Mouse (Mus musculus): ENCODE measurements around the gene Pigt. TPM values are rescaled to one million over a fixed set of nuclear protein-coding genes. Genes with fewer than 3 reads are reported as not detected.

Pigt gene
- total RNA-seq, 2 experiments from 2014 or later, result 31.4 to 32.6 TPM

DNA sequence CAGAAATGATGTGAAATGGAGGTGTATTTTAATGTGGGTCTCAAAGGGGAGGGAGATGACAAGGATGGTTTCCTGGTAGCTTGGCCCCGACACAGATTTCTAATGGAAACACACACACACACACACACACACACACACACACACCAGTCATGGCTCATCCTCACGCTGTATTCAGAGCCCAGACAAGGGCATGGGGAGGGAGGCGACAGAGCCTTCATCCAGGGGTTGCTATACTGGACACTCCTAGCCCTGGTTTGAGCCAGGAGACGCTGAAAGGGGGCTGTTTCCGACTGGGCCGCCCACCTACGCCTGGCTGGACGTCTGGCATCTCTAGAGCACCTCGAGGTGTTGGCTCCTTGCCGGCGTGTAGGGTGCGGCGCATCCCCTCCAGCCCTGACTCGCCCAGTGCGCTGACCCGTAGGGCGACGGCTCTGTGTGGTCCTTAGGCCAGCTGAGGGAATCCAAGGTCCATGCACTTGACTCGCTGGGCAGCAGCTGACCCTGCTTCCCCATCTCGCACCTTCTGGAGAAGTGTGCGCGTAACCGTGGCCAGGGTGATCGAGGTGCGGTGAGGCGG lies 11.6 kb upstream of the Pigt start, which contains the start of gene Dbndd2:
Gene Dbndd2, plus strand, starts transcription at position 426 of the 577 bp plus-strand sequence.
- DNase-seq (ENCODE audit: low spot score), result peak; percentile 31

DNA sequence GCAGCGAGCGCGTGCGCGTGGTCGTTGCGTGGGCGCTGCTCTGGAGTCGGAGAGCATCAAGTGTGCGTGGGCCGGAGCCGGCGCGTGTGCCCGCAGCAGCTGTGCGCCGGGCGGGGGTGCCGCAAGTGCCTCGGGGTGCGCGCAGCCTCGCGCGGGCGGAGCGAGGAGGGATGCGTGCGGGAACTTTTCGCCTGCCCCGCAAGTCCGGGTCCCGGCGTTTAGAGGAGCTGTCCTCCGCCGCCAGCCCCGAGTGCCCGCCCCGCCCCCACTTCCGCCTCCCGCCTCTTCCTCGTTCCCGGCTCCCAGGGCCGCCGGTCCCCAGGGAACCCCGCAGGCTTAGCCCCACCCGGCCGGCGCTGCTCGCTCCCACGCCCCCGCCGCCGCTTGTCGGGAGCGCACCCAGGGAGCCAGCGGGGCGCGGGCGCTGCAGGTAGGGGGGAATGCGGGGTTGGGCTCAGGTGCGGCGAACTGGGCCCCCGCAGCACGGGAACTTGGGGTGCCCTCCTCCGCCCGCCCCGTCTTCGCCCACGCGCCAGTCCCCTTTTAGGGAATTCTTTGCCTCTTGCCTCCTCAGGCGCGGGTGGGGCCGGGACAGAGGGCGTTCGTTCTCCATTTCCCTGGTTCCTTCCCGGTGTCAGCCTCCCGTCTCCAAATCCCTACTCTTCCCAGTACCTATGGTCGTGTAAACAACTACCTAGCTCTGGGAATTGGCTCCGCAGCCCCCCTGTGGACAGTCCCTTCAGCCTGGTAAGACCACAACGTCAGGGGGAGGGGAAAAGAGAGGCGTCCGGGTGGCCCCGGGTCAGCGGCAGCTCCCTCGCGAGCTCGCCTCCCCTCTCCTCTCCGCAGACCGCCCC lies 10.8 kb upstream of the Pigt start:
- peak; percentile 60 for DNase-seq (ENCODE audit: low spot score)

DNA sequence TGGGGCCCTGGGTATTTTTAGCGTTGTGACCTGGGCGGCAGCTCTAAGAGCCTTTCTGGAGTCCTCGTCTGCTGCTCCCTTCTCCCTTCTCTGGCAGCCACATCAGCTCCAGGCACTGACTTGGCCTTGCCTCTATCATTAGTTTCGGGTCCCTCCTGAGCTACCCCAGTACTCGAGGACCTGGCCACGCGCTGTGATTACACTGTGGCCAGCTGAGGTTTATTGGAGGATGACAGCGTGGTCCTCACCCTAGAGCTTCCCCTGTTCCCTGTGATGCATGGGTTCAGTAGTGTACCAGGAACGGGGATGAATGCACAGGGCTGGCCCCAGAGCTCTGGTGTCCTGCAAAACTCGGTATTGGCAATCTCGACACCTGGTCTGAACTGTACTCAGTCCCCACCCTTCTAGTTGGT lies 10.2 kb upstream of the Pigt start:
- DNase-seq (ENCODE audit: low spot score), result no peak

DNA sequence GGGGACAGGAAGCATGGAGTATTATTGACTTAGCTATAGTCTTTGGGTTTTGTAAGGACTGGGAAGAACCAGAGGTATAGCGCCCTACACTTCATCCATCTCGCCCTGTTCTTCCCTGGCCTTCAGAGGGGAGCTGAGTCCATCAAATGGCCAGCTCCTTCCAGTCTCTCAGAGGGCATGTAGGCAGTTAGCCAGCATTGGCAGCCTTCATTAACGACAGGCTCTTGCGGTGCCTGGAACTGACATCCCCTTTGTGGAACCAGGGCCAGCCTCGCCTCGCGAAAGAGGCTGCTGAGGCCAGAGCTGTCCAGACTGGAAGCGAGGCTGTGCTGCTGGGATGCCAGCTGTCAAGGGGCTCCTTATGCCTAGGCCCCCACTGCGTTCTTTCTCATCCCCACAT lies 9.5 kb upstream of the Pigt start:
- DNase-seq (ENCODE audit: low spot score), result no peak

DNA sequence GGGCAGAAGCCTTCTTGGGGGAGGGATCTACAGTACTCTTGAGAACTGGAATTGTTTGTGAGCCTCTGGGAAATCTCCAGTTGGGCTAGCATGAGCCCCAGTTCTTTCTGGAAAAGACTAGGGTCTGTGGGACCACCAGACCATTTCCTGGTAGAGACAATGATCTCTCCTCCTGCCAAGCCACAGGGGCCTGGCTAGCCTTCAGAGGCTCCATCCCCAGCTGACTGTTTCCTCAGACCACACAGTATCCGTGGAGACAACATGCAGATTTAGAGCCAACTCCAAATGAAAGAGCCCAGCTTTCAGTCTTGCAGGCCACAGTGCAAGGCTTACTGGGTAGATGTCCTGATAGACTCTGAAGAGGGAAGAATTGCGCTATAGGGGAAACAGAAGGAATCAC lies 3.2 kb upstream of the Pigt start:
- DNase-seq (ENCODE audit: low spot score), result no peak

DNA sequence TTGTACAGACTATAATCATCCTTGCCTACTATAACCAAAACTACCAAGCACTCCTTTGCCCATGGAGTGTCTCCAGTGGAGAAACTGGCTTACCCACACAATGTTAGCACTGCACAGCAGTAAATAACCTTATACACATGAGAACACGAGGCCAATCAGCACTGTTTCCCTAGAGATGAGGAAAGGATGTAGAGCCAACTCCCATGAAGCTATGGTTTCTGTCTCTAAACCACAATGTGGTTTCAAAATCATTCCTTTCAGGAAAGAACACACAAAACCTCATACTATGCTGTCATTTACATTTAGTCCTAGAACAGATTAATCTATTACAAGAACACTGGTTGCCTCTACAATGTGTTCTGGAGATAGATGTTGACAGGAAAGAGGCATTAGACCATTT lies 989 bp upstream of the Pigt start:
- DNase-seq (ENCODE audit: low spot score), result no peak

DNA sequence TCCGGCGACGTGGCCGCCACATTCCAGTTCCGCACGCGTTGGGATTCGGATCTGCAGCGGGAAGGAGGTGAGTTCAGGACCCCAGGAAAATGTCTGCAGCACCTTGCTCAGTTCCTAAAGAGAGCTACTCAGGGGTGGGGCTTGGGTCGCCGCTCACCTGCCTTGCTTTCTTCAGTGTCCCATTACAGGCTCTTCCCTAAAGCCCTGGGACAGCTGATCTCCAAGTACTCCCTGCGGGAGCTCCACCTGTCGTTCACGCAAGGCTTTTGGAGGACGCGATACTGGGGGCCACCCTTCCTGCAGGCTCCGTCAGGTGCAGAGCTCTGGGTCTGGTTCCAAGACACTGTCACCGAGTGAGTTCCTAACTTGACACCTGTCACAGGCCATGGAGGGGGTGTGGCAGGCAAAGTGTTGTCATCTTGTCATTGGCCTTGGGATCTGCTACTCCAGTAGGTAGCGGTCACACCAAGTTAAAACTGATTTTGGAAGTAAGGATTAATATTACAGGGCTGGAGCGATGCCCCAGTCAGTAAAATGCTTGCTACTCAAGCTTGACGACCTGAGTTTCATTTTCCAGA lies 460 bp downstream of the Pigt start:
- DNase-seq (ENCODE audit: low spot score), result no peak

DNA sequence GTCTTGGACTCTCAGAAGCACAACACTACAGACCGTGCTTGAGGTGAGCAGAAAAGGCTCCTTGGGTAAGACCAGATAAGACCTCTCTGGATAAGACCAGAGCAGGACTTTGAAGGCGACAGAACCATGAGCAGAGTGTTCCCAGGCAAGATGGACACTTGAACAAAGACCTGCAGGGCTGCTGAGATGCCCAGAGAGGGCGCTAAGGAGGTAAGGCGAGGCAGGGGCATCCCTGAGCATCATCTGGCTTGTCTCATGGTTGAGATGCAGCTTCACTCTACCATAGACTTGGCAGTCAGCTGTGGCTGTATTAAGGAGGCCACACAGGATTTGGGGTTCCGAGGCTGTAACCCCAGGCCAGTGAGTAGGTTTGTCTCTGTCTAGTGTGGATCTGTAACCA lies 2.0 kb downstream of the Pigt start:
- no peak for DNase-seq (ENCODE audit: low spot score)

DNA sequence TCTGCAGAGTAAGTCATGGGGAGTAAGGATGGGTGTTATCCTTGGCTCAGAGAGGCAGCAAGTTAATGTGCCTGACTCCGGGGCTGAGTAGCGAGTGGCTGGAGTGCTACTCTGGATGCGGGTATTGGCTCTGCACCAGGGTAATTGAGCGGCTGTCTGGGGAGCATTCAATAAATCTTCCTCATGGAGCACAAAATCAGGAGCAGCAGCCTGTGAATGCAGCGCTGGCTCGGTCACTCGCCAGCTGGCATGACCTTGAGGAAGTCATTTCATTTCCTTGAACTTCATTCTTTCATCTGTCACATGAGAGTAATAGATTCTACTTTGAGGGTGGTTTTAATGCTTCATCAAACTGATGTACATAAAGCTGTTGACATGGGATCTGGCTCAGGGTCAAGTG lies 3.2 kb downstream of the Pigt start:
- DNase-seq (ENCODE audit: low spot score), result no peak

DNA sequence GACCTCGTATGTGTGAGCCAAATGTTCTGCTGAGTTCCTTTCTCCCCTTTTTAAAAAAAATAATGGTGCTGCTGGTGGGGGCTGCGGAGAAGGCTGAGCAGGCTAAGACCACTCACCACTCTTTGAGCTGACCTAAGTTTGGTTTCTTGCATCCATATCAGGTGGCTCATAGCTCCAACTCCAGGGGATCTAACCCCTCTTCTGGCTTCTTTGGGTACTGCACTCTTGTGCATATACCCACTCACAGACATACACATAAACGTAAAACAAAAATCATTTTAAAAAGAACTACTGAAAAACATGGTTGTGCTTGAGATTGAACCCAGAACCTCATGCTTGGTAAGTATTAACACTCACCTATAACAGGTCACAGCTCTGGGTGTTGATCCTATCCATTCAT lies 7.6 kb downstream of the Pigt start:
- no peak for DNase-seq (ENCODE audit: low spot score)

DNA sequence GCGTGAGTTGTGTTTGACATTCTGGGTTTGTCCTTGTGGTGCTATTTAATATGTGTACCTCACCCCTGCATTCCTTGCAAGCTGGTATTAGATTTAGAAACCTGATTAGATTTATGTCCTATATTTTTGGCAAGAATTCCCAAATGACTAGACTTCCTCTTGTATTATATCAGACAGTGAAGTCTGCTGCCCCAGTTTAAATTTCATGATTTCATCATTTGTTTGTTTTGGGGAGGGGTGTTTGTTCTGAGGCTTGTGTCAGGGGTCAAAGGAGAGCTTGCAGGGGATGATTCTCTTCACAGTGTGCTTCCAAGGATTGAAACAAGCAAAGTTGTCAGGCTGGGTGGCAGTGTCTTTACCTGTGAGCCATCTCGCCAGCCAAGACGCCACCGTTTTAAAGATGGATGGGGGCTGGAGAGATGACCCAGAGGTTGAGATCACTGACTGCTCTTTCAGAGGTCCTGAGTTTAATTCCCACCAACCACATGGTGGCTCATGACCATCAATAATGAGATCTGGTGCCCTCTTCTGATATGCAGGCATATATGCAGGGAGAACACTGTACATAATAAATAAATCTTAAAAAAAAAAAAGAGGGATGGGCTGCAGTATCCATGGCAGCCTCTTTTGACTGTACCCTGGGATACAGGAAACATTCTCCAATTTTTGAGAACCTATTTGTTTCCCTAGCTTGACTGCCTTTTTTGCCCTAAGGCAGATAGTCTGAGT lies 8.5 kb downstream of the Pigt start:
- no peak for DNase-seq (ENCODE audit: low spot score)

DNA sequence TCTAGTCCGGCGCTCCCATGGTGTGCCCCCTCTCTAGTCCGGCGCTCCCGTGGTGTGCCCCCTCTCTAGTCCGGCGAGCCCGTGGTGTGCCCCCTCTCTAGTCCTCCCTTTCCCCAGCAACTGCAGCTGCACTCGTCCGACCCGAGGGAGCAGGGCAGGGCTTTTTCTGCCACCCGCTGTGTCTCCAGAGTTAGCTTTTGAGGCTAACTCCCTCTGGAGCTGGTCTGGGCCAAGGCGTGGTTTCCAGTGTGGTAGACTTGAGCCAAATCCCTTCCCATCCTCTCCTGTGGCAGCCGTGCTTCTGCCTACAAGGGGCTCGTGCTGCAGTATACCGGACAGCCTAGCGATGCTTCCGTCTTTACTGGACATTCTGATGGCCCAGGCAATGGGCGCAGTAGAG lies 10.5 kb downstream of the Pigt start:
- no peak for DNase-seq (ENCODE audit: low spot score)

DNA sequence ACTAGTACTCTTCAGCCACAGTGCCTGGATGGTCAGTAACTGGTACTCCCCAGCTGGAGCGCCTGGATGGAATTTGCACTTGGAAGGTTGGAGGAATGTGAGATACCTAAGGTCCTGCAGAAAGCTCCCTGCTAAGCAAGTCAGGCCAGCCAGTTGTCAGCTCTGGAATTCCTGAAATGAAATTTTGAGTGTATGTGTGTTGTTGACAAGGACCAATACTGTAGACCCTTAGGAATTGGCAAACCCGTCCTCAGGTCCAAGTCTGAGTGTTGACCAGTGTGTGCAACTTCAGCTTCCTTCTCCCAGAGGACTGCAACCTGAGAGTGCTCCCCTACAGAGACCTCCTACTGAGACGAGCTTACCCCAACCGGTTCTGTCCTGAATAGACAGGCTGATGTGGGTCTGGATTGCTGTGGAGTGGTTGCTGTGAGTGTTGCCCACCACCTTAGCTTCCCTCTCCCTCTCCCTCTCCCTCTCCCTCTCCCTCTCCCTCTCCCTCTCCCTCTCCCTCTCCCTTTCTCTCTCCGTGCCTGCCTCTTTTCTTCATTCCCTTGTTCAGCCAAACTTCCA lies 13.4 kb downstream of the Pigt start:
- no peak for DNase-seq (ENCODE audit: low spot score)

DNA sequence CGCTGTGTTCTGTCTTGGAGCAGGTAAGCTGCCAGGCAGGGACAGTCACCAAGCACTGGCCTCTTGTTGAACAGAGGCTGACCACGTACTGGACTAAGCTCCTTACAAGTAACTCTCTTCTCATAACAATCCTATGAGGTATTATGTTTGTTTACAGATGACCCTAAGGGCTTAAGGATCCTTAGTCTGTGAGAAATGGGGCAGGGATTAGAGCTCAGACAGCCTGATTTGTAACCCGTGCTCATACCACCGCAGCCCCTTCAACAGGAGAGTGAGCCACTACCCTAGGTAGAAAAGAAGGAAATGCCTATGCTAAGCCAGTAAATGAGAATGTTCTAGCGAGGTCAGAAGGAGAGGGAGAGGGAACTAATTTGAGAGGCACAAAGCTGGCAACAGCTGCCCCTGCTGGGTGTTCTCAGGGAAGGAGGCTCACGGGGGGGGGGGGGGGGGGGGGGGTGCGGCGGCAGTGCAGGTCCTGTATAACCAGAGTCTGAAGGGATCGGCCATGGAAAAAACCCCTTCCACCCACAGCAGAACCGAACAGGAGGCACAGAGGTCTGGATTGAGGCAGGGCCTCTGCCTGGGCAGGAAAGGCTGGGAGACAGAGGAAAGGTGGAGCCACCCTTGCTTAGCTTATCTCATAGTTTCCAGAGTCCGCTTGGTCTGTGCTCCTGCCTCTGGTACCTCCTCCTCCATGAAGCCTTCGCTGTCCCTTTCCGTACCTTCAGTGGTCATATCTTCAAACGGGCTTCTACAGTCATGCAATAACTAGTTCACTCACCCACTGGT lies 15.0 kb downstream of the Pigt start:
- DNase-seq (ENCODE audit: low spot score), result no peak

DNA sequence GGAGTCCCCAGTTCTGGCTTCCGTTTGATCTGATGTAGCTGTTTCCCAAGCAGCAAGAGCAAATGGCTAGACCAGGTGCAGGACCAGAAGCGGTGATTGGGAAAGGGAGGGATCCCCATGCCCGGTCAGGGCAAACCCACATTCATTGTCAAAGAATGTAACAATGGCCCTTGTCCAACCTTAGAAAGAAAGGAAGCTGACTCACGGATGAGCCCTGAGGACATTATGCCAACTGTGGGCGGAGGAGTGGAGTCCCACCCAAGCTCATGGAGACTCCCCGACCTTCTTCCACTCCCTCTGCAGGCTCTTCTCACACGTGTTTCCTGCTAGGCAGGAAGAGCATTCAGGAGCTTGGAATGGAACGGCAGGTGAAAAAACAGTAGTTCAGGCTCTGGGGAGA lies 16.1 kb downstream of the Pigt start:
- DNase-seq (ENCODE audit: low spot score), result peak; percentile 29

DNA sequence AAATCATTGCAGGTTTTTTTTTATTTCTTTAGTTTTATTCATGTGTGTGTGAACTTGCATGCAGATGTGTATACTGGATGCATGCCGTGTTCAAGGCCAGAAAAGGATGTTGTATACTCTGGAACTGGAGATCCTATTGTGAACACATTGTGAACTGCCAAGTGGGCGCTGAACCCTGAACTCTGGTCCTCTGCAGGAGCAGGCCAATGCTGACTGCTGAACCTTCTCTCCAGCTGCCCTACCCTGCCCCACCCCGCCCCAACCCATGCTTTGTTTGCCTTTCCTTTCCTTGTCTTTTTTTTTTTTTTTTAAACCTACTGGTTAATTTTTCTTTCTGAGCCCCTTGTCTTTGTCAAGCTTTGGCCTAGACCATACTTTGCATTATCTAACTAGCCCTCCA lies 17.6 kb downstream of the Pigt start:
- DNase-seq (ENCODE audit: low spot score), result no peak

DNA sequence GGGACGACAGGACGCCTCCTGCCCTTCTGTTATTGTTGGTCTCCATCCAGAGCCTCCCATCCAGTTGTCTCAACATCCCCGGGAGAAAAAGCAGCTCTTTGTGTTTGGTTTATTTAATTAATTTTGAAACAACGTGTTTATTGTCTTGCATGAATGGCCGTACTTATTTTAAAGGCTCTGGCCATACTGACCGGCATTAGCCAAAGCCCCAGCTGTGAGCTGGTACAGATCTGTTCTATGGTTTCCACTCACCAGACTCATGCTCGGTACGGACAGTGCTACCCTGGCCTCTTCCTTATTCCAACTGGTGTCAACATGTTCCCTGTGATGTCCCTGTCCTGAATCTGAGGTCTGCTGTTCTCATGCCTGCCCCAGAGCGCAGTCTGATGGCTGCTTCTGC lies 18.6 kb downstream of the Pigt start:
- DNase-seq (ENCODE audit: low spot score), result no peak

DNA sequence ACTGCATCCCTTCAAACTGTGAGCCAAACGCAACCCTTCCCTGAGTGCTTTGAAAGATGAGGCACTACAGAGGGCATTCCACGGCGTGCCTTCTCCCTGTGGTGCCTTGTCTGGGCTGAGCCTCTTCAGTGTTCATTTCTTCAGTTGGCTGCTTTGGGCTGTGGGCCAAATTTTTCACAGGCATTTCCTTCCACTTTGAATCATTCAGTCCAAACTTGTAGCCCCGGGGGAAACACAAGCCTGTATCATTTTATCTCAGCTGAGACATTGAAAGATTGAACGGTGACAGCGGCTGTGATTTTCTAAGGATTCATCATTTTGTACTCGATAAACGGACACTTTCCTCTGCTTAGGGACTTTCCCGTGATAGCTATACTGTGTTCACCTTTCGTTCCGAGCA lies 19.3 kb downstream of the Pigt start:
- no peak for DNase-seq (ENCODE audit: low spot score)

DNA sequence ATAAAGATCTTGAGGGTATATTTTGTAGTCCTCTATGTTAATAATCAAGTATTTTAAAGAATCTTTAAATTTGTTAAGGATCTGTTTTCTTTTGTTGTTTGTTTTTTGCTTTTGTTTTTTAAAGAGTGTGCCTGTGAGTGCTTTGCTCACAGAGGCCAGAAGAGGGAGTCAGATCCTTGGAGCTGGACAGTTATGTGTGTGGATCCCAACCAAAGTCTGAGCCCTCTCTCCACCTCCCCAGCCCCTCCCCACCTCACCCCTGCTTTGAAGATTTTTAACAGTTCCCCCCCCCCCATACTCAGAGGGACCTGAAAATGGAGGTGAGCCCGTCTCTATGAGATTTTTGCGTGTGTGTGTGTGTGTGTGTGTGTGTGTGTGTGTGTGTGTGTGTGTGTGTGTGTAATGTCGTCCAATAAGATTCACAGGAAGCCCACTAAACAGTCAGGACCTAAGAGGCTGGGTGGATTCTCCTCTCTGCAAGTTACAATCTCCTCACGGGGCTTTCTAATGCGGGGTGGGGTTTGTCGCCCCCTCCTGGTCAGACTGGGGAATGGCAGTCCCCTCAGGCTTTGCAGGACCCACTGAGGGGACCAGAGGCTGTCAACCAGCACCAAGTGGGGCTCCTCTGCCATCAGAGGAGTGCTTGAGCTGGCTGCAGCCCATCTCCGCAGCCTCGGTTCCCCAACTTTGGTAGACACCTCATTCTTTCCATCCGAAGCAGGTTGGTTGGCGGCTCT lies 20.3 kb downstream of the Pigt start:
- peak; percentile 70 for DNase-seq (ENCODE audit: low spot score)

All from gastrocnemius, adult 18-20 months (tissue).